Mouse (Mus musculus) heart, adult 2 months (tissue): ENCODE results near the gene B4galt5.

Source experiments
- CTCF ChIP-seq: fragments of 200-600 bp; IDR thresholded peaks from 2 replicates; pipeline ENCODE4 v1.8.1; 2022; ENCODE audit warnings: antibody characterized with exemption, mild to moderate bottlenecking, moderate library complexity
- EP300 ChIP-seq: fragments of 200-500 bp; IDR thresholded peaks from 2 replicates; pipeline ENCODE4 v1.6.1; 2011; ENCODE audit warnings: low read depth, low read length, control low read depth; ENCODE audit not compliant: insufficient read depth
- POLR2A ChIP-seq: fragments of 200-500 bp; IDR thresholded peaks from 2 replicates; pipeline ENCODE4 v1.6.1; 2011; ENCODE audit warnings: mild to moderate bottlenecking, low read depth, low read length, control low read depth; ENCODE audit not compliant: insufficient read depth

- TF ChIP-seq CTCF (no peak), EP300 (no peak), POLR2A (no peak)
Observed at GRCm38 (mm10) chr2:167326582-167326981, 22.4 kb downstream of the B4galt5 start.
